Mouse (Mus musculus) liver, embryonic 11.5 days (tissue): ENCODE results near the gene Slc2a12. TPM values are rescaled to one million over a fixed set of nuclear protein-coding genes. Genes with fewer than 3 reads are reported as not detected.
A peak's percentile ranks its signal among the peaks of the same experiment; 100 is the strongest.

Source experiments
- ATAC-seq: fragments of 200-750 bp; cut with Nextera tagmentation; replicated peaks from 2 replicates; pipeline ENCODE4 v1.8.0; 2017; ENCODE audit warnings: moderate number of reproducible peaks, mild to moderate bottlenecking, moderate TSS enrichment, moderate library complexity; ENCODE audit not compliant: low FRiP score
- DNase-seq: peaks from one replicate; pipeline ENCODE4 v3.0.0-alpha.2; 2017; ENCODE audit warnings: low spot score
- H3K27ac ChIP-seq: fragments of 300-500 bp; sonication (generic); 2 replicates; pipeline ENCODE4 v1.5.1; 2014; ENCODE audit warnings: mild to moderate bottlenecking, low read depth, low read length, control low read depth
- H3K27me3 ChIP-seq: fragments of 300-500 bp; sonication (generic); replicated peaks from 2 replicates; pipeline ENCODE4 v1.6.1; 2014; ENCODE audit warnings: low read length, mixed read lengths; ENCODE audit not compliant: control insufficient read depth, insufficient read depth
- H3K36me3 ChIP-seq: fragments of 300-500 bp; sonication (generic); 2 replicates; pipeline ENCODE4 v1.6.1; 2014; ENCODE audit warnings: mild to moderate bottlenecking, low read length, moderate library complexity, mixed read lengths; ENCODE audit not compliant: control insufficient read depth, insufficient read depth
- H3K4me1 ChIP-seq: fragments of 300-500 bp; sonication (generic); replicated peaks from 2 replicates; pipeline ENCODE4 v1.6.1; 2014; ENCODE audit warnings: low read length, mixed read lengths; ENCODE audit not compliant: control insufficient read depth, insufficient read depth
- H3K4me2 ChIP-seq: fragments of 300-500 bp; sonication (generic); 2 replicates; pipeline ENCODE4 v1.6.1; 2014; ENCODE audit warnings: mild to moderate bottlenecking, control low read depth, moderate library complexity
- H3K4me3 ChIP-seq: fragments of 300-500 bp; sonication (generic); 2 replicates; pipeline ENCODE4 v1.5.1; 2014; ENCODE audit warnings: low read depth, low read length, control low read depth
- H3K9ac ChIP-seq: fragments of 300-500 bp; sonication (generic); 2 replicates; pipeline ENCODE4 v1.6.1; 2014; ENCODE audit warnings: low read depth, low read length, control low read depth
- H3K9me3 ChIP-seq: fragments of 300-500 bp; sonication (generic); 2 replicates; pipeline ENCODE4 v1.6.1; 2016; ENCODE audit warnings: low read length, inconsistent platforms, mixed read lengths; ENCODE audit not compliant: control insufficient read depth
- WGBS: fragments of 180-500 bp; shearing (Covaris S2); extraction: QIAGEN DNeasy Blood & Tissue Kit; methylation state at CpG from one replicate; pipeline ENCODE4 v1.1.7; 2014; 5-methylcytosine and 5-hydroxymethylcytosine counted together
- polyA plus RNA-seq: library from polyadenylated mRNA; unstranded; fragments of >200 nt; fragmentation: Nextera tagmentation; extraction: Ambion mirVana; gene quantifications from 2 replicates; pipeline ENCODE4 v1.2.1, GENCODE M21; 2014

Slc2a12 gene
- polyA plus RNA-seq, 1 experiment from 2014 or later, result 0.32 TPM

DNA sequence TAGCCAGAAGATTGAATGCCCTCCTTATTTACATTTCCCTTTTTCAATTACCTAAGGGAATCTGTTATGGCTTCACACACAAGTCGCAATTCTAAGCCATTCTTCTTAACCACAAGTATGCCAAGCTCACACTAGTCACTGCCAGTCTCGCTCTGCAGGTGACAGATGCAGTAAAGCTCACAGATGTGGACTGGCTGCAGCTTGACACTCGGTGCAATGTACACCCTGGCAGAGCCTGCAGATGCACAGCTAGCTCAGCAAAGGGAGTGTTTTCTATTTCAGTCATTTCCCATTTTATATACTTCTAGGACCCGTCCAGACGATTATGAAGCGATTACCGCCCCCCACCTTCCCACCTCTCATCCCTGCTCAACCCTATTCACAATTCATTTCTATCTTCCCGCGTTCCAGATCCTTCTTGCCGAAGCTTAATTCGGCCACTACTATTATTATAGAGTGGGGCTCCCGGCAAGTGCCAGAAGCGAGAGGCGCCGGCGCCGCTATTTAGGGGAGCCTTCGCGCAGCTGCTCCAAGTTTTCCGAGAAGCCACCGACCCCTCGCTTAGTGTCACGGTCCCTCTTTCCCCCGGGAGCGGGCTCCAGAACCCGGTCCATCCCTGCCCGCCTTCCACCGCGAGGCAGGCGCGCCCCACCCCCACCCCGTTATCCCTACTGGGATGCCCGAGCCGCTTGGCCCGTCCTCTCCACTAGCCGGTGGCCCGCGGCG lies 85.6 kb downstream of the Slc2a12 start:
- Histone ChIP-seq H3K9ac (peak overlapping the region; percentile 95), H3K27ac (peak overlapping the region; percentile 86), H3K4me3 (peak overlapping the region; percentile 96), H3K27me3 (no peaks in the 10 kb centered on the region), H3K9me3 (no peaks in the 10 kb centered on the region), H3K4me2 (peak overlapping the region; percentile 96), H3K36me3 (no peaks in the 10 kb centered on the region), H3K4me1 (peaks cover 26% of the 10 kb centered on the region)
- ATAC-seq, result peak; percentile 59
- 1% methylated on average over 39 of the region's 39 CpGs for WGBS
- DNase-seq, result no peak

DNA sequence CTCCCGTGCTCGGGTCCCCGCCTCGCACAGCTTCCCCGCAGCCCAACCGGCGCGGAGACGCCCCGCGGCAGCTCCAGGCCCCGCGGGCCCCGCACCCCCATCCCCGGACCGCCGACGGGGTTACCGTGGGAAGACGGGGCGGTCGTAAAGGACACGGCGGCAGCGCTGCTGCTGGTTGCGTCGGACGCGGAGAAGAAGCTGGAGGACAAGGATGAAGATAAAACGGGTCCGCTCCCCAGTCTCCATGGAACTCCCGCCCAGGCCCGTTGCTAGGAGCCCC lies 86.1 kb downstream of the Slc2a12 start:
- H3K4me3 ChIP-seq, result peak overlapping the region; percentile 96
- H3K9me3 ChIP-seq, result no peaks in the 10 kb centered on the region
- DNase-seq (no peak), ATAC-seq (peak; percentile 43; the same call in 1 of the 2 replicates)
- H3K36me3 ChIP-seq, result no peaks in the 10 kb centered on the region
- H3K27ac ChIP-seq, result peak overlapping the region; percentile 86
- under 1% methylated on average over 29 of the region's 33 CpGs for WGBS
- no peaks in the 10 kb centered on the region for H3K27me3 ChIP-seq
- H3K9ac ChIP-seq, result peak overlapping the region; percentile 95
- peaks cover 25% of the 10 kb centered on the region for H3K4me1 ChIP-seq
- peak overlapping the region; percentile 96 for H3K4me2 ChIP-seq

GRCm38 (mm10) chr10:22731272-22732093 lies 86.7 kb downstream of the Slc2a12 start, which contains the start of gene Tbpl1:
Gene Tbpl1 (minus strand): TSS chr10:22731938.
- H3K4me2 ChIP-seq, result peak within 1 kb of the TSS; percentile 96
- H3K27ac ChIP-seq, result peak within 1 kb of the TSS; percentile 86
- no peaks in the 10 kb centered on the region for H3K36me3 ChIP-seq
- under 1% methylated on average over 75 of the region's 77 CpGs for WGBS
- no peaks in the 10 kb centered on the region for H3K9me3 ChIP-seq
- ATAC-seq (peak; percentile 97), DNase-seq (peak; percentile 91)
- peaks cover 20% of the 10 kb centered on the region for H3K4me1 ChIP-seq
- peak within 1 kb of the TSS; percentile 96 for H3K4me3 ChIP-seq
- H3K27me3 ChIP-seq, result no peaks in the 10 kb centered on the region
- peak within 1 kb of the TSS; percentile 95 for H3K9ac ChIP-seq

GRCm38 (mm10) chr10:22732181-22732580 lies 87.4 kb downstream of the Slc2a12 start:
- H3K9ac ChIP-seq, result peak overlapping the region; percentile 95
- peak overlapping the region; percentile 86; the same call in 1 of the 2 replicates for H3K27ac ChIP-seq
- no peak for ATAC-seq
- 39% methylated on average over 10 of the region's 10 CpGs for WGBS
- peak overlapping the region; percentile 89 for H3K4me2 ChIP-seq
- H3K4me3 ChIP-seq, result peak overlapping the region; percentile 96
- DNase-seq, result no peak
- H3K4me1 ChIP-seq, result peaks cover 15% of the 10 kb centered on the region
- no peaks in the 10 kb centered on the region for H3K27me3 ChIP-seq
- H3K9me3 ChIP-seq, result no peaks in the 10 kb centered on the region
- no peaks in the 10 kb centered on the region for H3K36me3 ChIP-seq

- Histone ChIP-seq H3K4me3 (no peak overlapping the region), H3K4me2 (no peak overlapping the region), H3K9ac (no peak overlapping the region), H3K9me3 (no peaks in the 10 kb centered on the region), H3K27ac (no peak overlapping the region), H3K36me3 (no peaks in the 10 kb centered on the region), H3K4me1 (no peaks in the 10 kb centered on the region), H3K27me3 (no peaks in the 10 kb centered on the region)
- ATAC-seq (no peak), DNase-seq (no peak)
- 51% methylated on average over 7 of the region's 7 CpGs for WGBS
Measured at GRCm38 (mm10) chr10:22745922-22746321, 101.1 kb downstream of the Slc2a12 start.

GRCm38 (mm10) chr10:22746334-22747322 lies 101.8 kb downstream of the Slc2a12 start:
- Histone ChIP-seq H3K36me3 (no peaks in the 10 kb centered on the region), H3K4me1 (no peaks in the 10 kb centered on the region), H3K4me3 (no peak overlapping the region), H3K9me3 (no peaks in the 10 kb centered on the region), H3K27me3 (no peaks in the 10 kb centered on the region), H3K9ac (no peak overlapping the region), H3K4me2 (no peak overlapping the region), H3K27ac (no peak overlapping the region)
- DNase-seq, result no peak
- ATAC-seq, result no peak
- 65% methylated on average over 13 of the region's 13 CpGs for WGBS

GRCm38 (mm10) chr10:22751175-22751682 lies 106.4 kb downstream of the Slc2a12 start:
- Histone ChIP-seq H3K36me3 (no peaks in the 10 kb centered on the region), H3K4me2 (no peak overlapping the region), H3K4me1 (no peaks in the 10 kb centered on the region), H3K27me3 (no peaks in the 10 kb centered on the region), H3K27ac (no peak overlapping the region), H3K4me3 (no peak overlapping the region), H3K9me3 (no peaks in the 10 kb centered on the region), H3K9ac (no peak overlapping the region)
- ATAC-seq, result no peak
- 42% methylated on average over 5 of the region's 5 CpGs for WGBS
- DNase-seq, result no peak
